Mouse (Mus musculus) lung, postnatal 0 days (tissue): ENCODE measurements around the gene Tesc. TPM values are rescaled to one million over a fixed set of nuclear protein-coding genes. Genes with fewer than 3 reads are reported as not detected.

Experiments
- ATAC-seq: fragments of 200-750 bp; cut with Nextera tagmentation; 2 replicates; pipeline ENCODE4 v1.8.0; 2017; ENCODE audit warnings: moderate library complexity
- DNase-seq: peaks from one replicate; pipeline ENCODE4 v3.0.0-alpha.2; 2016; ENCODE audit warnings: low spot score
- H3K27ac ChIP-seq: fragments of 300-500 bp; sonication (generic); 2 replicates; pipeline ENCODE4 v1.5.1; 2014; ENCODE audit warnings: antibody characterized with exemption, mild to moderate bottlenecking, low read length, mixed read lengths
- H3K27me3 ChIP-seq: fragments of 300-500 bp; sonication (generic); replicated peaks from 2 replicates; pipeline ENCODE4 v1.6.1; 2014; ENCODE audit warnings: low read length, mixed read lengths; ENCODE audit not compliant: insufficient read depth
- H3K36me3 ChIP-seq: fragments of 300-500 bp; sonication (generic); 2 replicates; pipeline ENCODE4 v1.6.1; 2014; ENCODE audit warnings: low read length, mixed read lengths; ENCODE audit not compliant: insufficient read depth
- H3K4me1 ChIP-seq: fragments of 300-500 bp; sonication (generic); 2 replicates; pipeline ENCODE4 v1.6.1; 2014; ENCODE audit warnings: antibody characterized with exemption, low read depth, low read length, mixed read lengths; ENCODE audit not compliant: insufficient read depth
- H3K4me2 ChIP-seq: fragments of 300-500 bp; sonication (generic); replicated peaks from 2 replicates; pipeline ENCODE4 v1.6.1; 2014; ENCODE audit warnings: low read depth, mild to moderate bottlenecking, low read length, moderate library complexity, mixed read lengths
- H3K4me3 ChIP-seq: fragments of 300-500 bp; sonication (generic); 2 replicates; pipeline ENCODE4 v1.5.1; 2014; ENCODE audit warnings: low read depth, low read length
- H3K9ac ChIP-seq: fragments of 300-500 bp; sonication (generic); replicated peaks from 2 replicates; pipeline ENCODE4 v1.6.1; 2014; ENCODE audit warnings: low read depth, mild to moderate bottlenecking
- H3K9me3 ChIP-seq: fragments of 300-500 bp; sonication (generic); 2 replicates; pipeline ENCODE4 v1.6.1; 2016; ENCODE audit warnings: low read length, mixed read lengths
- CTCF ChIP-seq: IDR thresholded peaks from 2 replicates; pipeline ENCODE4 v1.5.1; 2016; ENCODE audit warnings: antibody characterized with exemption, mild to moderate bottlenecking
- EP300 ChIP-seq: IDR thresholded peaks from 2 replicates; pipeline ENCODE4 v1.6.1; 2016; ENCODE audit warnings: antibody characterized with exemption, mild to moderate bottlenecking, control low read depth
- WGBS: fragments of 180-500 bp; shearing (Covaris S2); extraction: QIAGEN DNeasy Blood & Tissue Kit; methylation state at CpG from one replicate; pipeline ENCODE4 v1.1.7; 2014; 5-methylcytosine and 5-hydroxymethylcytosine counted together
- polyA plus RNA-seq: library from polyadenylated mRNA; unstranded; fragments of >200 nt; fragmentation: Nextera tagmentation; extraction: Ambion mirVana; gene quantifications from 2 replicates; pipeline ENCODE4 v1.2.1, GENCODE M21; 2015

The Tesc gene
- polyA plus RNA-seq, 1 experiment from 2014 or later, result 1.5 TPM

GRCm38 (mm10) chr5:118086956-118087355 lies 59.4 kb downstream of the Tesc start:
- Histone ChIP-seq H3K27ac (no peak overlapping the region), H3K4me3 (no peak overlapping the region), H3K4me2 (no peak overlapping the region), H3K36me3 (peaks cover 7% of the 10 kb centered on the region; the same call in 1 of the 2 replicates), H3K4me1 (no peaks in the 10 kb centered on the region; the same call in 1 of the 2 replicates), H3K9me3 (no peaks in the 10 kb centered on the region), H3K27me3 (no peaks in the 10 kb centered on the region), H3K9ac (no peak overlapping the region)
- no peak for ATAC-seq
- no peak for DNase-seq
- WGBS, result 44% methylated on average over 7 of the region's 7 CpGs
- TF ChIP-seq EP300, result no peak
- no peak for TF ChIP-seq CTCF

DNA sequence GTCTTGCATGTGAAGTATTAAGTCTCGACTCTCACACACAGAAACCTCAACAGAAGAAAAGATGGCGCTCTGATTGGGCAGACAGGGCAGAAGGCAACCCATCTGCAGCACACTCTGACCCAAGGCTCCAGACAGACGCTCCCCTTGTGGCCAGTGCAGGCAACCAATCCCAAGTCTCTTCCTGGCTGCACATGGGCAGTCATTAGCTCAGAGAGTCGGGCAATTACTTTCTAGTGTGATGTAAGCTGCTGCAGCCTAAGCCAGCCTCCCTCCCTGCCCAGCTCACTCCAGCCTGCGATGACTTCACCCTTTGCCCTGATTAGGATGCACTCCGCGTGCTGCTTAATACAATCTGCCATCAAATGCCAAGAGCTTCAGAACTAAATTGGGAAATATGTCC lies 61.6 kb downstream of the Tesc start:
- TF ChIP-seq CTCF (peak; percentile 22; the same call in 1 of the 2 replicates), EP300 (no peak)
- WGBS, result 48% methylated on average over 7 of the region's 7 CpGs
- Histone ChIP-seq H3K27me3 (no peaks in the 10 kb centered on the region), H3K9me3 (no peaks in the 10 kb centered on the region), H3K4me1 (no peaks in the 10 kb centered on the region), H3K27ac (no peak overlapping the region), H3K9ac (no peak overlapping the region), H3K36me3 (peaks cover 14% of the 10 kb centered on the region; the same call in 1 of the 2 replicates), H3K4me3 (no peak overlapping the region), H3K4me2 (no peak overlapping the region)
- DNase-seq (peak; percentile 44), ATAC-seq (peak; percentile 59)

- H3K36me3 ChIP-seq, result peaks cover 23% of the 10 kb centered on the region; the same call in 1 of the 2 replicates
- no peak overlapping the region for H3K27ac ChIP-seq
- H3K9me3 ChIP-seq, result no peaks in the 10 kb centered on the region
- H3K27me3 ChIP-seq, result no peaks in the 10 kb centered on the region
- ATAC-seq, result no peak
- no peak overlapping the region for H3K4me2 ChIP-seq
- TF ChIP-seq EP300 (no peak), CTCF (no peak)
- WGBS, result 97% methylated on average over 6 of the region's 6 CpGs
- H3K9ac ChIP-seq, result no peak overlapping the region
- H3K4me3 ChIP-seq, result no peak overlapping the region
- H3K4me1 ChIP-seq, result no peaks in the 10 kb centered on the region
- DNase-seq, result no peak
Measured at GRCm38 (mm10) chr5:118090101-118090500, 62.6 kb downstream of the Tesc start.

- H3K9me3 ChIP-seq, result no peaks in the 10 kb centered on the region
- no peak overlapping the region for H3K9ac ChIP-seq
- no peaks in the 10 kb centered on the region for H3K4me1 ChIP-seq
- DNase-seq, result no peak
- no peaks in the 10 kb centered on the region for H3K27me3 ChIP-seq
- no peak for ATAC-seq
- TF ChIP-seq EP300 (no peak), CTCF (peak; percentile 58)
- H3K36me3 ChIP-seq, result peaks cover 25% of the 10 kb centered on the region; the same call in 1 of the 2 replicates
- H3K4me3 ChIP-seq, result no peak overlapping the region
- H3K27ac ChIP-seq, result no peak overlapping the region
- H3K4me2 ChIP-seq, result no peak overlapping the region
- 95% methylated on average over 2 of the region's 2 CpGs for WGBS
Measured at GRCm38 (mm10) chr5:118090837-118091236, 63.3 kb downstream of the Tesc start.

DNA sequence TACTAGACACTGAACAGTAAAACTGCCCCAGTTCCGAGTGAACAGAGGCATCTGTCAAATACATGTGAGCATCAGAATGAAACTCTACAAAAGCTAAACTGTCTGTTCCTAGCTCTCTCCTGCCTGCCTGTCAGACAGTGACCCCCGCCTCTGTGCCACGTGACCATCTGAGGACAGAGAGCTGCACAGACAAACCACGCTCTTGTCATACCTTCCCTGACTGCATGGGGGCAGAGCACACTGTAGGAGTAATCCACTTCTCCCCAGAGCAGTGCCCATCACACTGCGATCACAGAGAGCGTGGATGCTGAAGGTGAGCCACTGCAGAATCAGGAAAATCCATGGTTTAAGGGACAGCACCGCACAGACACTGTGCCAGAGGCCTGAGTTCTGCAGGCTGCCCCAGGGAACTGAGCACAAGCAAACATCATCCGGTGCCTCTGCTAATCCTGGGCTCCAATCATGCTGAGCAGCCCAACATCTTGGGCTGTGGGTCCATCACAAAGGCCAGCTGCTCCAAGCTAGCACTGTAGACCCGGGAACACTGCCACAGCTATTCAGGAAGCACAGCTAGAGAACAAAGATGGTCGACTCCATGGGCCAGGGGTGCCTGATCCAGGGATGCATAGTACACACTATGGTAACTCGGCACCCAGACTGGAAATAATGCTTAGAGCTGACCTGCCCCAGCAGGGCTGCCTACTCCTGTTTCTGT lies 65.9 kb downstream of the Tesc start:
- Histone ChIP-seq H3K27ac (no peak overlapping the region), H3K4me3 (no peak overlapping the region), H3K4me2 (no peak overlapping the region), H3K9me3 (no peaks in the 10 kb centered on the region), H3K4me1 (no peaks in the 10 kb centered on the region), H3K36me3 (peaks cover 29% of the 10 kb centered on the region; the same call in 1 of the 2 replicates), H3K9ac (no peak overlapping the region), H3K27me3 (no peaks in the 10 kb centered on the region)
- 83% methylated on average over 11 of the region's 11 CpGs for WGBS
- DNase-seq (no peak), ATAC-seq (no peak)
- TF ChIP-seq CTCF, result peak; percentile 18; the same call in 1 of the 2 replicates
- TF ChIP-seq EP300, result no peak

GRCm38 (mm10) chr5:118095433-118095832 lies 67.9 kb downstream of the Tesc start:
- TF ChIP-seq CTCF (no peak), EP300 (no peak)
- Histone ChIP-seq H3K27me3 (no peaks in the 10 kb centered on the region), H3K9ac (no peak overlapping the region), H3K36me3 (peaks cover 29% of the 10 kb centered on the region; the same call in 1 of the 2 replicates), H3K4me3 (no peak overlapping the region), H3K4me1 (no peaks in the 10 kb centered on the region), H3K9me3 (no peaks in the 10 kb centered on the region), H3K27ac (no peak overlapping the region), H3K4me2 (no peak overlapping the region)
- DNase-seq (no peak), ATAC-seq (no peak)
- WGBS, result 76% methylated on average over 11 of the region's 11 CpGs
